Mouse (Mus musculus) limb, embryonic 11.5 days (tissue): ENCODE results near the gene Ppp1r1a. TPM values are rescaled to one million over a fixed set of nuclear protein-coding genes. Genes with fewer than 3 reads are reported as not detected.
A peak's percentile ranks its signal among the peaks of the same experiment; 100 is the strongest.

Experiments
- ATAC-seq: fragments of 200-750 bp; cut with Nextera tagmentation; 2 replicates; pipeline ENCODE4 v1.8.0; 2017; ENCODE audit warnings: low read depth; ENCODE audit not compliant: insufficient number of reproducible peaks, low FRiP score, low TSS enrichment
- DNase-seq: peaks from one replicate; pipeline ENCODE4 v3.0.0-alpha.2; 2015; ENCODE audit warnings: low spot score
- H3K27ac ChIP-seq: fragments of 300-500 bp; sonication (generic); replicated peaks from 2 replicates; pipeline ENCODE4 v1.5.1; 2014; ENCODE audit warnings: low read depth, mild to moderate bottlenecking, low read length
- H3K27me3 ChIP-seq: fragments of 300-500 bp; sonication (generic); 2 replicates; pipeline ENCODE4 v1.6.1; 2014; ENCODE audit warnings: mild to moderate bottlenecking, low read length, mixed read lengths; ENCODE audit not compliant: control insufficient read depth, insufficient read depth
- H3K36me3 ChIP-seq: fragments of 300-500 bp; sonication (generic); 2 replicates; pipeline ENCODE4 v1.6.1; 2014; ENCODE audit warnings: mild to moderate bottlenecking, low read length, moderate library complexity, mixed read lengths; ENCODE audit not compliant: control insufficient read depth, insufficient read depth
- H3K4me1 ChIP-seq: fragments of 300-500 bp; sonication (generic); 2 replicates; pipeline ENCODE4 v1.6.1; 2014; ENCODE audit warnings: low read length, mixed read lengths; ENCODE audit not compliant: control insufficient read depth, insufficient read depth
- H3K4me2 ChIP-seq: fragments of 300-500 bp; sonication (generic); 2 replicates; pipeline ENCODE4 v1.6.1; 2014; ENCODE audit warnings: low read depth, mild to moderate bottlenecking, moderate library complexity; ENCODE audit not compliant: severe bottlenecking
- H3K4me3 ChIP-seq: fragments of 300-500 bp; sonication (generic); 2 replicates; pipeline ENCODE4 v1.5.1; 2014; ENCODE audit warnings: low read depth, low read length
- H3K9ac ChIP-seq: fragments of 300-500 bp; sonication (generic); 2 replicates; pipeline ENCODE4 v1.6.1; 2014; ENCODE audit warnings: mild to moderate bottlenecking, low read length
- H3K9me3 ChIP-seq: fragments of 300-500 bp; sonication (generic); 2 replicates; pipeline ENCODE4 v1.6.1; 2016; ENCODE audit warnings: low read length; ENCODE audit not compliant: control insufficient read depth
- WGBS: fragments of 180-500 bp; shearing (Covaris S2); extraction: QIAGEN DNeasy Blood & Tissue Kit; methylation state at CpG from one replicate; pipeline ENCODE4 v1.1.7; 2014; 5-methylcytosine and 5-hydroxymethylcytosine counted together
- polyA plus RNA-seq: library from polyadenylated mRNA; unstranded; fragments of >200 nt; fragmentation: Nextera tagmentation; extraction: Ambion mirVana; gene quantifications from 2 replicates; pipeline ENCODE4 v1.2.1, GENCODE M21; 2014

Ppp1r1a gene
- polyA plus RNA-seq, 1 experiment from 2014 or later: 8.4 TPM

DNA sequence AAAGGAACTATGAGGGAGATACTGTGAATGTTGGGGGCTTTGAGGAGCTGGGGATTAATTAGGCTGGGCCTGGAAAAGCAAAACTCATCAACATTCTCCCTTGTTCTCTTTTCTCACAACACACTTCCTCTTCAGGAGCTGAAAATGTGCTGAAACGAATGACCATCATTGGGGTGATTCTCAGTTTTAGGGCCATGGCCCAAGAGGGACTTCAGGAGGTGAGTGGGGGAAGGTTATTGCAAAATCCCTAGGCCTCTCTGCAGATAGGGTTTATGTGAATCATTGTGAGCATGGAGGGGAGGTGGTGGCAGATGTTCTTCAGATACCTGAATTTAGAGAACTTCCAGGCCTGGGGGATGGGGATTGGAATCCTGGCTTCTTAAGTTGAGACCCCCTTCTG lies 51.1 kb downstream of the Ppp1r1a start:
- Histone ChIP-seq H3K9me3 (no peaks in the 10 kb centered on the region), H3K36me3 (no peaks in the 10 kb centered on the region), H3K4me1 (no peaks in the 10 kb centered on the region), H3K4me2 (no peak overlapping the region), H3K4me3 (no peak overlapping the region), H3K27me3 (no peaks in the 10 kb centered on the region), H3K27ac (no peak overlapping the region), H3K9ac (no peak overlapping the region)
- WGBS: 46% methylated on average over 1 of the region's 1 CpGs
- ATAC-seq (no peak), DNase-seq (no peak)

DNA sequence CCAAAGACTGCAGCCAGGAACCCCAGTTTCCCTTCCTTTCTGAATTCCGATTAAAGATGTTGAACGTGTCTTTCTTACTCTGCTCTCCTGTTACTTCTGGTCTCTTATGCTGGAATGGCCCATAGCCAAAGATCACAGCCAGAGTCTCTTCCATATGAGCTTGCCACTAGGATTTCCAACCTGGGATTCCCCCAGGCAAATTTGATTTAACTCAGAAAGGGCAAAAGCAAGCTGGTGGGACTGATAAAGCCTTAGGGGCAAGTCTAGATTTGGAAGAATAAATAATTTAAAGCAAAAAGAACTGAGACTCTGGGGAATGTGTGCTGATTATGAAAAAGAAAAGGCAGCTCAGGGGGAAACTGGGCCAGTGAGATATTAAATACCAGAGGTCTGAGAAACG lies 52.7 kb downstream of the Ppp1r1a start:
- ATAC-seq (no peak), DNase-seq (no peak)
- no peak overlapping the region for H3K27ac ChIP-seq
- WGBS: 57% methylated on average over 3 of the region's 3 CpGs
- no peaks in the 10 kb centered on the region for H3K27me3 ChIP-seq
- H3K4me3 ChIP-seq: no peak overlapping the region
- no peak overlapping the region for H3K9ac ChIP-seq
- H3K4me2 ChIP-seq: no peak overlapping the region
- H3K9me3 ChIP-seq: no peaks in the 10 kb centered on the region
- no peaks in the 10 kb centered on the region for H3K4me1 ChIP-seq
- no peaks in the 10 kb centered on the region for H3K36me3 ChIP-seq

DNA sequence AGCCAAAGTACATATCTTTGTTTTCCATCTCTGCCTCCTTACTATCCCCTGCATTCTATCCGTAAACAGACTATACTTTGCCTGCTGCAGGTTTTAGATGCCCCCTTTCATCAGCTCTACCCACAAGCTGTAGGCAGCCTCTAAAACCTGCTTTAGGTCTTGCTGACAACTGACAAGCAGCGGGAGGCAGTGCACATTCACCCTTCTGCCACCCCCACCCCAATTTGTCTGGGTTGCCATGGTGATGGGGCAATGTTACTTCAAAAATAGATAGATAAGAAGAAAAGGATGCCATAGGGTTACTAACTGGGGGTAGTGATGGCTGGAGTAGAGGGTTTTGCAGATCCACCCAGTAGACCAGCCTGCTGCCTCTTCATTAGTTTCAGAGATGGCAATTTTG lies 53.3 kb downstream of the Ppp1r1a start:
- no peak overlapping the region for H3K4me3 ChIP-seq
- H3K27me3 ChIP-seq: no peaks in the 10 kb centered on the region

DNA sequence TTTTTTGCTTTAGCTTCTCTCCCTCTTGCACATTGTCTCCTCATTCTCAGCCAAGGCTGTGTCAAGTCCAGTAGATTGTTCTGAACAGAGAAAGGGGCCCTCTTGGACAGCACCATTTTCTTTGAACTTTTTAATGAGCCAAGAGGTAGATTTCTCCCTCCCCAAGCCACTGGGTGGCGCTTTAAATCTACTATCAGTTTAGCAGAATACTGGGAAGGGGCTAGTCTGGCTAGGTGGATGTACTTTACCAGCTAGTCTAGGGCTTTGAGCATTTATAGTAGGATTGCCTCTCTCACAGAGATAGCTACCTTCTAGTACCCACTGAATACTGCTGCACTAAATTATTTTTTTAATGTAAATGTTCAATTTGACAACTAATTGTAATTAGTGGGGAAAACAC lies 55.3 kb downstream of the Ppp1r1a start:
- H3K9ac ChIP-seq: no peak overlapping the region
- DNase-seq: peak; percentile 72
- ATAC-seq: peak; percentile 67; the same call in 1 of the 2 replicates

More for the DNA sequence above, 53.3 kb downstream of the Ppp1r1a start:
- no peaks in the 10 kb centered on the region for H3K4me1 ChIP-seq
- DNase-seq (no peak), ATAC-seq (no peak)
- no peak overlapping the region for H3K4me2 ChIP-seq
- 40% methylated on average over 2 of the region's 2 CpGs for WGBS
- H3K27ac ChIP-seq: no peak overlapping the region
- H3K9ac ChIP-seq: no peak overlapping the region
- H3K36me3 ChIP-seq: no peaks in the 10 kb centered on the region
- H3K9me3 ChIP-seq: no peaks in the 10 kb centered on the region

More for the DNA sequence above, 55.3 kb downstream of the Ppp1r1a start:
- Histone ChIP-seq H3K27me3 (no peaks in the 10 kb centered on the region), H3K27ac (no peak overlapping the region), H3K9me3 (no peaks in the 10 kb centered on the region), H3K4me2 (no peak overlapping the region), H3K4me1 (no peaks in the 10 kb centered on the region), H3K36me3 (no peaks in the 10 kb centered on the region), H3K4me3 (no peak overlapping the region)
- 0% methylated on average over 1 of the region's 1 CpGs for WGBS

Other genes with a start within 250 kb of the Ppp1r1a start
- gene Gpr84, start 227.4 kb downstream of the Ppp1r1a start, polyA plus RNA-seq: 0.31 TPM in 1 of 2 replicates, not detected in the other
- gene Zfp385a, start 197.9 kb downstream of the Ppp1r1a start, polyA plus RNA-seq: 19.2 and 22.9 TPM in 2 replicates
- gene Itga5, start 171.2 kb downstream of the Ppp1r1a start, polyA plus RNA-seq: 28.6 and 31.7 TPM in 2 replicates
- not detected in 2 replicates for gene Gtsf1, start 107.5 kb downstream of the Ppp1r1a start, polyA plus RNA-seq
- gene Gtsf2, start 89.5 kb downstream of the Ppp1r1a start, polyA plus RNA-seq: not detected in 2 replicates
- 1.2 and 1.3 TPM in 2 replicates for gene Nckap1l, start 84.2 kb downstream of the Ppp1r1a start, polyA plus RNA-seq
- 3.0 and 3.5 TPM in 2 replicates for gene Pde1b, start 35.0 kb downstream of the Ppp1r1a start, polyA plus RNA-seq
- not detected in 2 replicates for gene Glycam1, start 27.1 kb upstream of the Ppp1r1a start, polyA plus RNA-seq
- gene Mucl1, start 217.5 kb upstream of the Ppp1r1a start, polyA plus RNA-seq: not detected in 2 replicates